Mouse (Mus musculus): ENCODE data around the gene Ak6. TPM values are rescaled to one million over a fixed set of nuclear protein-coding genes. Genes with fewer than 3 reads are reported as not detected.

Ak6 gene
- polyA plus RNA-seq (2012; rRNA removed): 211 and 231 TPM in 2 replicates

GRCm38 (mm10) chr13:100650550-100651438 lies at the start of gene Ak6, which contains the start of gene Rad17:
Gene Ak6, plus strand, starts transcription at chr13:100650979.
Gene Rad17, minus strand, starts transcription at chr13:100651051.
- TF ChIP-seq POLR2A (IDR thresholded peaks at IDR 0.05; ENCODE audit: borderline replicate concordance, extremely low read depth, insufficient read depth, insufficient read length, poor library complexity, severe bottlenecking): peak; percentile 80; the same call in 1 of the 2 replicates
- no peak; the same call in 1 of the 2 replicates for TF ChIP-seq CTCF (IDR thresholded peaks at IDR 0.05; ENCODE audit: borderline replicate concordance, extremely low read depth, insufficient read depth, insufficient read length)
- DNase-seq (ENCODE audit: low read depth): peak; percentile 98

GRCm38 (mm10) chr13:100601034-100601433 lies 49.7 kb upstream of the Ak6 start:
- TF ChIP-seq POLR2A (IDR thresholded peaks at IDR 0.05; ENCODE audit: borderline replicate concordance, extremely low read depth, insufficient read depth, insufficient read length, poor library complexity, severe bottlenecking) (no peak), CTCF (IDR thresholded peaks at IDR 0.05; ENCODE audit: borderline replicate concordance, extremely low read depth, insufficient read depth, insufficient read length) (no peak)
- DNase-seq (ENCODE audit: low read depth): no peak

DNA sequence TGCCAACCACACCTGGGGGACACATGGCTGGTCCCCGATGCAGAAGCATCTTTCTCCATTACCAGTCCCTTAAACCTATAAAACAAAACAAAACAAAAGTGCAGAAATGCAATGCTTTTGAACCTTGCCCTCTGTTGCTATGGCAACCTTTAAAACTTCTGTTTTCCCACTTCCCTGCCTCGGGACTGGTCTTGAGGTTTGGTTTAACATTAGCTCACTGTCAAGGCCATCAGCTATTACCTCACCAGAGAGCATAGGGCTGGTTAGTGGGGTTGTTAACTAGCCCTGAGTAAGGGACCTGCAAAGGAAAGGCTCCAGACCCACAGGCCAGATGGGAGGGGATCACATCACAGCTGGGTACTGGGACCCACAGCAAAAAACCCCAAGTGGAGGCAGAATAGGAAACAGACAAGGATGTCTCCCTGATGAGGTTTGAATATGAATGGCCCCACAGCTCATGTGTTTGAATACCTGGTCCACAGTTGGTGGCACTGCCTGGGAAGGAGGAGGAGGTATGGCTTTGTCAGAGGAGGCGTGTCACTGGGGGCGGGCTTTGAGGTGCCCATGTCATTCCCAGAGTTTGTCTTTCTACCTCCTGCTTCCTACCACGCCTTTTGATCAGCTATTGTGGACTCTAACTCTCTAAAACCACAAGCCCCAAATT lies 48.4 kb upstream of the Ak6 start:
- TF ChIP-seq CTCF (IDR thresholded peaks at IDR 0.05; ENCODE audit: borderline replicate concordance, extremely low read depth, insufficient read depth, insufficient read length): no peak
- no peak for TF ChIP-seq POLR2A (IDR thresholded peaks at IDR 0.05; ENCODE audit: borderline replicate concordance, extremely low read depth, insufficient read depth, insufficient read length, poor library complexity, severe bottlenecking)
- DNase-seq (ENCODE audit: low read depth): no peak

DNA sequence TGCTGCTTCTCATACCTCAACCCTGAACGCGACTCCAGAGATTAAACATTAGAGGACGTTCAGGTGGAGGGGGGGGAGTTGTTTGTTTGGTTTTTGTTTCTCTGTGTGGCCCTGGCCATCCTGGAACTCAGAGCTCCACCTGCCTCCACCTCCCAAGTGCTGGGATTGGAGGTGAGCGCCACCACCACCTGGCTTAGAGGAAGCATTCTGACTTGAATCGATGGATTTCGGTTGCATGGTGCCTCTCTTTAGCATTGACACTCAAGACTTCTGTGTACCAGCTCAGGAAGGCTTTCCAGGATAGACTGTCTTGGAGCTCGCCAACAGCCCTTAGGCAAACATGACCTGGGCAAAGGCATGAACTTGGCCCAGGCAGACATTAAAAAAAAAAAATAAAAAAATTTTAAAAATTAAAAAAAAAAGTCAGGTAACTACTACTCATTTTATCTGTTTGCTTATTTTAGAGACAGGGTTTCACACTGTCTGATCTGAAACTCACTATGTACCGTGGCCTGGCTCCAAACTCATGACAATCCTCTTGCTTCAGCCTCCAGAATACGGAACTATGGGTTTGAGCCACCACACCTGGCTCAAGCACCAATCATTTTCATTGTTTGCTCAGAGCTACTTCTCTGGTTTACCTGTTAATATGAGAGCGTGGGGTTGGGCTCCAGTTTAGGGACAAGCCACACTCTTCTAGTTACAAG lies 47.6 kb upstream of the Ak6 start:
- TF ChIP-seq CTCF (IDR thresholded peaks at IDR 0.05; ENCODE audit: borderline replicate concordance, extremely low read depth, insufficient read depth, insufficient read length): no peak
- TF ChIP-seq POLR2A (IDR thresholded peaks at IDR 0.05; ENCODE audit: borderline replicate concordance, extremely low read depth, insufficient read depth, insufficient read length, poor library complexity, severe bottlenecking): no peak
- no peak for DNase-seq (ENCODE audit: low read depth)

GRCm38 (mm10) chr13:100603738-100604095 lies 47.1 kb upstream of the Ak6 start:
- no peak for DNase-seq (ENCODE audit: low read depth)
- no peak for TF ChIP-seq POLR2A (IDR thresholded peaks at IDR 0.05; ENCODE audit: borderline replicate concordance, extremely low read depth, insufficient read depth, insufficient read length, poor library complexity, severe bottlenecking)
- no peak for TF ChIP-seq CTCF (IDR thresholded peaks at IDR 0.05; ENCODE audit: borderline replicate concordance, extremely low read depth, insufficient read depth, insufficient read length)

GRCm38 (mm10) chr13:100605845-100606244 lies 44.9 kb upstream of the Ak6 start:
- no peak for DNase-seq (ENCODE audit: low read depth)
- no peak for TF ChIP-seq POLR2A (IDR thresholded peaks at IDR 0.05; ENCODE audit: borderline replicate concordance, extremely low read depth, insufficient read depth, insufficient read length, poor library complexity, severe bottlenecking)

GRCm38 (mm10) chr13:100607756-100608155 lies 43.0 kb upstream of the Ak6 start:
- no peak for DNase-seq (ENCODE audit: low read depth)
- TF ChIP-seq CTCF (IDR thresholded peaks at IDR 0.05; ENCODE audit: borderline replicate concordance, extremely low read depth, insufficient read depth, insufficient read length) (0 out of 2 replicates have a peak, but pooled peaks have one; percentile 11), POLR2A (IDR thresholded peaks at IDR 0.05; ENCODE audit: borderline replicate concordance, extremely low read depth, insufficient read depth, insufficient read length, poor library complexity, severe bottlenecking) (no peak)

GRCm38 (mm10) chr13:100611266-100611665 lies 39.5 kb upstream of the Ak6 start:
- TF ChIP-seq POLR2A (IDR thresholded peaks at IDR 0.05; ENCODE audit: borderline replicate concordance, extremely low read depth, insufficient read depth, insufficient read length, poor library complexity, severe bottlenecking) (no peak), CTCF (IDR thresholded peaks at IDR 0.05; ENCODE audit: borderline replicate concordance, extremely low read depth, insufficient read depth, insufficient read length) (no peak)
- DNase-seq (ENCODE audit: low read depth): no peak

GRCm38 (mm10) chr13:100612251-100612650 lies 38.5 kb upstream of the Ak6 start:
- no peak for DNase-seq (ENCODE audit: low read depth)

GRCm38 (mm10) chr13:100612903-100613302 lies 37.9 kb upstream of the Ak6 start:
- no peak for DNase-seq (ENCODE audit: low read depth)
- TF ChIP-seq POLR2A (IDR thresholded peaks at IDR 0.05; ENCODE audit: borderline replicate concordance, extremely low read depth, insufficient read depth, insufficient read length, poor library complexity, severe bottlenecking) (no peak), CTCF (IDR thresholded peaks at IDR 0.05; ENCODE audit: borderline replicate concordance, extremely low read depth, insufficient read depth, insufficient read length) (no peak)

More at GRCm38 (mm10) chr13:100612251-100612650, 38.5 kb upstream of the Ak6 start:
- TF ChIP-seq POLR2A (IDR thresholded peaks at IDR 0.05; ENCODE audit: borderline replicate concordance, extremely low read depth, insufficient read depth, insufficient read length, poor library complexity, severe bottlenecking): no peak
- no peak for TF ChIP-seq CTCF (IDR thresholded peaks at IDR 0.05; ENCODE audit: borderline replicate concordance, extremely low read depth, insufficient read depth, insufficient read length)

Measured in brain, embryonic 14.5 days (tissue).